Mouse (Mus musculus): ENCODE measurements at regions not wholly inside any gene's neighbourhood (a gene's known extent, or its start where the extent isn't known, plus 50 kb on each side); places are given as distances from the start of the nearest gene placed in this dataset.
A peak's percentile ranks its signal among the peaks of the same experiment; 100 is the strongest.
"Not testable (repeated sequence)": the region's sequence is repeated elsewhere in the genome, so short reads cannot be mapped to it uniquely, and the experiment has no call there.

- DNase-seq (ENCODE audit: low read depth, low spot score), result no peak
These were observed 122.7 kb upstream of the Irx2 start for GRCm38 (mm10) chr13:72505954-72506353.

GRCm38 (mm10) chr13:72538633-72539032 lies 90.0 kb upstream of the Irx2 start:
- no peak for DNase-seq (ENCODE audit: low read depth, low spot score)

GRCm38 (mm10) chr13:72541706-72542105 lies 86.9 kb upstream of the Irx2 start:
- DNase-seq (ENCODE audit: low read depth, low spot score), result no peak

- DNase-seq (ENCODE audit: low read depth, low spot score), result no peak
These were observed 70.7 kb upstream of the Irx2 start for GRCm38 (mm10) chr13:72557951-72558350.

DNA sequence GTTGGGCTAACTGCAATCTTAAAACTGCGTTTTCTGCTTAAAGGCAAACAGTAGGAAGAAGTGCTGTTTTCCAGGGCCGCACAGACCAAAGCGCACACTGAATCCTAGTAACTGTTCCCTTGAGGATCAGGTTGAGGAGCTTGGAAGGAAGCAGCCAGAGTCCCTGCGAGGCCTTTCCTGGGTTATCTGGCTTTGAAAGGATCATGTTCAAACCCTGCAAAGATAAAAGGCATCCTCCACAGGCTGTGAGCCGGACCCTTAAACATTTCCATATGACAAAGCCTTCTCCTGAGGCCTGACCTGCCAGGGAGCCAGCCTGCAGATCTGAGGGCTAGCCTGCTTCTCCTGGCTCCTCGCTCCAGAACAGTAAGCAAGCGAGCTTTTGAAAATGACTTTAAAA lies 56.7 kb upstream of the Irx2 start:
- peak; percentile 45 for DNase-seq (ENCODE audit: low read depth, low spot score)

GRCm38 (mm10) chr13:72572846-72573245 lies 55.8 kb upstream of the Irx2 start:
- no peak for DNase-seq (ENCODE audit: low read depth, low spot score)

- DNase-seq (ENCODE audit: low read depth, low spot score), result not testable (repeated sequence)
These were observed 54.5 kb upstream of the Irx2 start for GRCm38 (mm10) chr13:72574126-72574525.

GRCm38 (mm10) chr13:72576485-72576884 lies 52.1 kb upstream of the Irx2 start:
- DNase-seq (ENCODE audit: low read depth, low spot score), result no peak

- no peak for DNase-seq (ENCODE audit: low read depth, low spot score)
These were observed 50.2 kb upstream of the Irx2 start for GRCm38 (mm10) chr13:72578416-72578815.

All from mesoderm, embryonic 11.5 days (tissue).